Mouse (Mus musculus) liver, postnatal 0 days (tissue): ENCODE data around the gene Tmem59l. TPM values are rescaled to one million over a fixed set of nuclear protein-coding genes. Genes with fewer than 3 reads are reported as not detected.

Source experiments
- ATAC-seq: fragments of 200-750 bp; cut with Nextera tagmentation; 2 replicates; pipeline ENCODE4 v1.8.0; 2017; ENCODE audit warnings: mild to moderate bottlenecking, moderate library complexity
- DNase-seq: peaks from one replicate; pipeline ENCODE4 v3.0.0-alpha.2; 2016
- H3K27ac ChIP-seq: fragments of 300-500 bp; sonication (generic); 2 replicates; pipeline ENCODE4 v1.5.1; 2014; ENCODE audit warnings: antibody characterized with exemption, moderate library complexity, mild to moderate bottlenecking, low read depth
- H3K27me3 ChIP-seq: fragments of 300-500 bp; sonication (generic); 2 replicates; pipeline ENCODE4 v1.6.1; 2014; ENCODE audit warnings: low read length, control low read depth, mixed read lengths; ENCODE audit not compliant: insufficient read depth
- H3K36me3 ChIP-seq: fragments of 300-500 bp; sonication (generic); replicated peaks from 2 replicates; pipeline ENCODE4 v1.6.1; 2014; ENCODE audit warnings: mild to moderate bottlenecking, control low read depth, low read length, moderate library complexity, mixed read lengths; ENCODE audit not compliant: insufficient read depth
- H3K4me1 ChIP-seq: fragments of 300-500 bp; sonication (generic); 2 replicates; pipeline ENCODE4 v1.6.1; 2014; ENCODE audit warnings: antibody characterized with exemption, mild to moderate bottlenecking, control low read depth; ENCODE audit not compliant: insufficient read depth
- H3K4me2 ChIP-seq: fragments of 300-500 bp; sonication (generic); 2 replicates; pipeline ENCODE4 v1.6.1; 2014; ENCODE audit warnings: low read depth, mild to moderate bottlenecking, low read length, moderate library complexity, mixed read lengths
- H3K4me3 ChIP-seq: fragments of 300-500 bp; sonication (generic); 2 replicates; pipeline ENCODE4 v1.5.1; 2014; ENCODE audit warnings: low read depth, low read length
- H3K9ac ChIP-seq: fragments of 300-500 bp; sonication (generic); replicated peaks from 2 replicates; pipeline ENCODE4 v1.6.1; 2014; ENCODE audit warnings: mild to moderate bottlenecking, moderate library complexity
- H3K9me3 ChIP-seq: fragments of 300-500 bp; sonication (generic); 2 replicates; pipeline ENCODE4 v1.6.1; 2016; ENCODE audit warnings: mild to moderate bottlenecking, control low read depth, low read length, mixed read lengths
- CTCF ChIP-seq: sonication (generic); IDR thresholded peaks from 2 replicates; pipeline ENCODE4 v1.5.1; 2016; ENCODE audit warnings: antibody characterized with exemption, low read depth
- EP300 ChIP-seq: IDR thresholded peaks from 2 replicates; pipeline ENCODE4 v1.6.1; 2016; ENCODE audit warnings: antibody characterized with exemption, low read depth, mild to moderate bottlenecking
- WGBS: fragments of 180-500 bp; shearing (Covaris S2); extraction: QIAGEN DNeasy Blood & Tissue Kit; methylation state at CpG from one replicate; pipeline ENCODE4 v1.1.7; 2014; ENCODE audit not compliant: insufficient replicate concordance; 5-methylcytosine and 5-hydroxymethylcytosine counted together
- polyA plus RNA-seq: library from polyadenylated mRNA; unstranded; fragments of >200 nt; fragmentation: Nextera tagmentation; extraction: Ambion mirVana; gene quantifications from 2 replicates; pipeline ENCODE4 v1.2.1, GENCODE M21; 2015

Gene Tmem59l
- polyA plus RNA-seq, 1 experiment from 2014 or later = not detected

GRCm38 (mm10) chr8:70439848-70440179 lies 47.3 kb downstream of the Tmem59l start:
- H3K27ac ChIP-seq = no peak overlapping the region; the same call in 1 of the 2 replicates
- peak overlapping the region; percentile 93 for H3K4me2 ChIP-seq
- H3K9me3 ChIP-seq = no peaks in the 10 kb centered on the region
- H3K9ac ChIP-seq = peak overlapping the region; percentile 3; the same call in 1 of the 2 replicates
- no peak for ATAC-seq
- no peaks in the 10 kb centered on the region for H3K27me3 ChIP-seq
- H3K36me3 ChIP-seq = no peaks in the 10 kb centered on the region; the same call in 1 of the 2 replicates
- DNase-seq = no peak
- peak overlapping the region; percentile 84 for H3K4me3 ChIP-seq
- no peak for TF ChIP-seq EP300
- no peak for TF ChIP-seq CTCF
- peaks cover 19% of the 10 kb centered on the region for H3K4me1 ChIP-seq
- 2% methylated on average over 7 of the region's 7 CpGs for WGBS

GRCm38 (mm10) chr8:70439055-70439847 lies 47.9 kb downstream of the Tmem59l start, which contains the start of gene Crtc1:
TSS of gene Crtc1 (minus strand) at chr8:70439579.
- Histone ChIP-seq H3K4me1 (peaks cover 19% of the 10 kb centered on the region), H3K4me2 (peak within 1 kb of the TSS; percentile 93), H3K4me3 (peak within 1 kb of the TSS; percentile 84), H3K36me3 (no peaks in the 10 kb centered on the region; the same call in 1 of the 2 replicates), H3K27me3 (no peaks in the 10 kb centered on the region), H3K9ac (peak within 1 kb of the TSS; percentile 61), H3K27ac (peak within 1 kb of the TSS; percentile 60), H3K9me3 (no peaks in the 10 kb centered on the region)
- no peak for TF ChIP-seq EP300
- no peak for TF ChIP-seq CTCF
- peak; percentile 98 for DNase-seq
- peak; percentile 98 for ATAC-seq
- 1% methylated on average over 66 of the region's 70 CpGs for WGBS

GRCm38 (mm10) chr8:70438423-70438822 lies 48.7 kb downstream of the Tmem59l start:
- no peak overlapping the region; the same call in 1 of the 2 replicates for H3K4me3 ChIP-seq
- peak overlapping the region; percentile 93 for H3K4me2 ChIP-seq
- no peak overlapping the region for H3K27ac ChIP-seq
- ATAC-seq (no peak), DNase-seq (no peak)
- H3K27me3 ChIP-seq = no peaks in the 10 kb centered on the region
- H3K9ac ChIP-seq = no peak overlapping the region
- TF ChIP-seq EP300 (no peak), CTCF (no peak)
- no peaks in the 10 kb centered on the region for H3K9me3 ChIP-seq
- WGBS = 73% methylated on average over 2 of the region's 2 CpGs
- H3K4me1 ChIP-seq = peaks cover 16% of the 10 kb centered on the region
- no peaks in the 10 kb centered on the region; the same call in 1 of the 2 replicates for H3K36me3 ChIP-seq

- TF ChIP-seq EP300 (no peak), CTCF (no peak)
- 91% methylated on average over 5 of the region's 5 CpGs for WGBS
- H3K27me3 ChIP-seq = no peaks in the 10 kb centered on the region
- H3K9ac ChIP-seq = no peak overlapping the region
- peaks cover 16% of the 10 kb centered on the region for H3K4me1 ChIP-seq
- no peaks in the 10 kb centered on the region; the same call in 1 of the 2 replicates for H3K36me3 ChIP-seq
- no peak for DNase-seq
- H3K9me3 ChIP-seq = no peaks in the 10 kb centered on the region
- no peak for ATAC-seq
- H3K4me2 ChIP-seq = no peak overlapping the region
- H3K4me3 ChIP-seq = no peak overlapping the region
- H3K27ac ChIP-seq = no peak overlapping the region
Measured at GRCm38 (mm10) chr8:70435156-70435555, 52.0 kb downstream of the Tmem59l start.

Other genes with a start within 250 kb of the Tmem59l start
- 4.3 and 5.6 TPM in 2 replicates for gene Homer3, start 204.5 kb downstream of the Tmem59l start, polyA plus RNA-seq
- 15.2 and 16.3 TPM in 2 replicates for gene Ddx49, start 184.9 kb downstream of the Tmem59l start, polyA plus RNA-seq
- 162 and 171 TPM in 2 replicates for gene Cope, start 184.8 kb downstream of the Tmem59l start, polyA plus RNA-seq
- 0.12 TPM in 1 of 2 replicates, not detected in the other for gene Cers1, start 171.6 kb downstream of the Tmem59l start, polyA plus RNA-seq
- 0.16 TPM in 1 of 2 replicates, not detected in the other for gene Gdf1, start 157.5 kb downstream of the Tmem59l start, polyA plus RNA-seq
- gene Upf1, start 134.1 kb downstream of the Tmem59l start, polyA plus RNA-seq = 6.7 and 7.1 TPM in 2 replicates
- 3.0 and 4.0 TPM in 2 replicates for gene Comp, start 113.8 kb downstream of the Tmem59l start, polyA plus RNA-seq
- gene Crtc1, start 47.8 kb downstream of the Tmem59l start, polyA plus RNA-seq = 2.6 and 2.7 TPM in 2 replicates
- gene Klhl26, start 10.4 kb downstream of the Tmem59l start, polyA plus RNA-seq = 4.2 and 5.4 TPM in 2 replicates
- gene Crlf1, start 5.8 kb upstream of the Tmem59l start, polyA plus RNA-seq = 0.07 and 0.38 TPM in 2 replicates
- 49.3 and 52.3 TPM in 2 replicates for gene Rex1bd, start 19.4 kb upstream of the Tmem59l start, polyA plus RNA-seq
- gene Uba52, start 23.4 kb upstream of the Tmem59l start, polyA plus RNA-seq = 627 and 684 TPM in 2 replicates
- 141 TPM in 2 replicates for gene Fkbp8, start 40.4 kb upstream of the Tmem59l start, polyA plus RNA-seq
- 43.1 and 43.3 TPM in 2 replicates for gene Kxd1, start 40.6 kb upstream of the Tmem59l start, polyA plus RNA-seq
- gene Ell, start 52.1 kb upstream of the Tmem59l start, polyA plus RNA-seq = 9.5 and 9.7 TPM in 2 replicates
- gene Isyna1, start 107.0 kb upstream of the Tmem59l start, polyA plus RNA-seq = 18.8 and 21.6 TPM in 2 replicates
- gene Ssbp4, start 121.5 kb upstream of the Tmem59l start, polyA plus RNA-seq = 32.5 and 35.4 TPM in 2 replicates
- 9.8 and 10.4 TPM in 2 replicates for gene Lrrc25, start 128.8 kb upstream of the Tmem59l start, polyA plus RNA-seq
- gene Gdf15, start 145.1 kb upstream of the Tmem59l start, polyA plus RNA-seq = 2.1 and 2.3 TPM in 2 replicates
- 31.0 and 32.2 TPM in 2 replicates for gene Pgpep1, start 173.0 kb upstream of the Tmem59l start, polyA plus RNA-seq
- gene Lsm4, start 185.9 kb upstream of the Tmem59l start, polyA plus RNA-seq = 98.5 and 103 TPM in 2 replicates
- gene Jund, start 211.6 kb upstream of the Tmem59l start, polyA plus RNA-seq = 19.6 and 38.4 TPM in 2 replicates
- 0.02 TPM in 1 of 2 replicates, not detected in the other for gene Iqcn, start 216.1 kb upstream of the Tmem59l start, polyA plus RNA-seq
- 0.22 and 0.25 TPM in 2 replicates for gene Gm3336, start 231.2 kb upstream of the Tmem59l start, polyA plus RNA-seq
- gene Pde4c, start 236.4 kb upstream of the Tmem59l start, polyA plus RNA-seq = 1.6 and 1.8 TPM in 2 replicates